Mouse (Mus musculus): ENCODE results near the gene Zfp809.

The Zfp809 gene

GRCm38 (mm10) chr9:22268886-22269285 lies 43.4 kb downstream of the Zfp809 start:
- no peak for DNase-seq

GRCm38 (mm10) chr9:22278733-22279132 lies 53.2 kb downstream of the Zfp809 start:
- peak; percentile 53 for DNase-seq

Measured in heart, adult 11 months (tissue).